Mouse (Mus musculus) CH12.LX (cell line): Measurements from ENCODE around the gene Orai1. TPM values are rescaled to one million over a fixed set of nuclear protein-coding genes. Genes with fewer than 3 reads are reported as not detected.

ENCODE experiments used
- DNase-seq: peaks from one replicate; pipeline ENCODE4 v3.0.0-alpha.2; 2013; ENCODE audit errors: extremely low read depth
- H3K27ac ChIP-seq: 2 replicates; pipeline ENCODE4 v1.5.1; 2012; ENCODE audit warnings: low read depth, mild to moderate bottlenecking, control low read depth, moderate library complexity; ENCODE audit not compliant: insufficient read depth
- H3K27me3 ChIP-seq: replicated peaks from 2 replicates; pipeline ENCODE3; 2012; ENCODE audit warnings: inconsistent platforms
- H3K36me3 ChIP-seq, 2 experiments: replicated peaks in 1 of 2; 2 replicates each; pipeline versions ENCODE3 to v1.6.1; 2012; ENCODE audit warnings: inconsistent platforms in 1 of 2, low read length in 1 of 2, mild to moderate bottlenecking in 1 of 2, mixed read lengths in 1 of 2, moderate library complexity in 1 of 2; ENCODE audit not compliant: control insufficient read depth in 1 of 2, insufficient read depth in 1 of 2
- H3K4me1 ChIP-seq, 2 experiments: 2 replicates each; pipeline ENCODE4 v1.6.1; 2012; ENCODE audit warnings: inconsistent platforms in 1 of 2, moderate library complexity in 1 of 2; ENCODE audit not compliant: insufficient read depth in 2 of 2, control insufficient read depth in 1 of 2
- H3K4me2 ChIP-seq: 2 replicates; pipeline ENCODE4 v1.6.1; 2012; ENCODE audit warnings: low read depth, mild to moderate bottlenecking, control low read depth; ENCODE audit not compliant: poor library complexity, insufficient read depth, severe bottlenecking
- H3K4me3 ChIP-seq, 3 experiments: fragments of 150-350 bp in 1 of 3; sonication (generic) in 1 of 3; replicated peaks in 1 of 3; 2 replicates each; pipeline versions ENCODE3 to v1.5.1; 2011 to 2012; ENCODE audit warnings: low read depth in 2 of 3, low read length in 2 of 3, mild to moderate bottlenecking in 2 of 3, moderate library complexity in 2 of 3, control low read depth in 1 of 3, improper control_type of control experiment in 1 of 3, inconsistent platforms in 1 of 3, mixed read lengths in 1 of 3; ENCODE audit not compliant: poor library complexity in 1 of 3
- H3K79me2 ChIP-seq: replicated peaks from 2 replicates; pipeline ENCODE4 v1.6.1; 2012; ENCODE audit warnings: mild to moderate bottlenecking, moderate library complexity; ENCODE audit not compliant: control insufficient read depth, poor library complexity, insufficient read depth, severe bottlenecking; ENCODE audit errors: extremely low read depth
- H3K9ac ChIP-seq: 2 replicates; pipeline ENCODE4 v1.6.1; 2012; ENCODE audit warnings: low read depth, mild to moderate bottlenecking, control low read depth, moderate library complexity; ENCODE audit not compliant: insufficient read depth
- H3K9me3 ChIP-seq: replicated peaks from 2 replicates; pipeline ENCODE3; 2012; ENCODE audit warnings: low read length, inconsistent platforms, mixed read lengths
- BHLHE40 ChIP-seq: IDR thresholded peaks from 2 replicates; pipeline ENCODE4 v1.6.1; 2011; ENCODE audit warnings: mild to moderate bottlenecking, low read depth, low read length, improper control_type of control experiment
- CHD1 ChIP-seq: IDR thresholded peaks from 2 replicates; pipeline ENCODE4 v1.6.1; 2012; ENCODE audit warnings: low read depth, low read length, improper control_type of control experiment, inconsistent platforms
- CHD2 ChIP-seq: IDR thresholded peaks from 2 replicates; pipeline ENCODE4 v1.6.1; 2011; ENCODE audit warnings: low read length, improper control_type of control experiment
- CTCF ChIP-seq, 2 experiments: IDR thresholded peaks in 1 of 2; conservative IDR thresholded peaks in 1 of 2; 2 replicates each; pipeline ENCODE4 v1.5.1; 2011 to 2012; ENCODE audit warnings: low read depth in 2 of 2, low read length in 2 of 2, improper control_type of control experiment in 1 of 2, inconsistent platforms in 1 of 2, mild to moderate bottlenecking in 1 of 2, moderate library complexity in 1 of 2
- E2F4 ChIP-seq: IDR thresholded peaks from 2 replicates; pipeline ENCODE4 v1.6.1; 2011; ENCODE audit warnings: low read depth, low read length, improper control_type of control experiment; ENCODE audit not compliant: insufficient replicate concordance
- ELF1 ChIP-seq: IDR thresholded peaks from 2 replicates; pipeline ENCODE4 v1.6.1; 2014; ENCODE audit warnings: low read depth, mild to moderate bottlenecking, inconsistent platforms, low read length, improper control_type of control experiment
- EP300 ChIP-seq: IDR thresholded peaks from 2 replicates; pipeline ENCODE4 v1.6.1; 2011; ENCODE audit warnings: low read length, improper control_type of control experiment
- ETS1 ChIP-seq: conservative IDR thresholded peaks from 2 replicates; pipeline ENCODE4 v1.6.1; 2012; ENCODE audit warnings: low read depth, mild to moderate bottlenecking, inconsistent platforms, low read length, improper control_type of control experiment, moderate library complexity
- GABPA ChIP-seq: IDR thresholded peaks from 2 replicates; pipeline ENCODE4 v1.6.1; 2012; ENCODE audit warnings: low read depth, low read length, improper control_type of control experiment, inconsistent platforms; ENCODE audit not compliant: insufficient replicate concordance
- HCFC1 ChIP-seq: IDR thresholded peaks from 2 replicates; pipeline ENCODE4 v1.6.1; 2012; ENCODE audit warnings: low read depth, mild to moderate bottlenecking, inconsistent platforms, low read length, improper control_type of control experiment
- IRF4 ChIP-seq: IDR thresholded peaks from 2 replicates; pipeline ENCODE4 v1.6.1; 2014; ENCODE audit warnings: low read depth, mild to moderate bottlenecking, inconsistent platforms, low read length, improper control_type of control experiment
- JUN ChIP-seq: IDR thresholded peaks from 2 replicates; pipeline ENCODE4 v1.6.1; 2011; ENCODE audit warnings: low read depth, mild to moderate bottlenecking, low read length, improper control_type of control experiment, moderate library complexity; ENCODE audit not compliant: insufficient read depth
- JUND ChIP-seq: conservative IDR thresholded peaks from 2 replicates; pipeline ENCODE4 v1.6.1; 2011; ENCODE audit warnings: low read depth, low read length, improper control_type of control experiment
- KAT2A ChIP-seq: IDR thresholded peaks from 2 replicates; pipeline ENCODE4 v1.6.1; 2012; ENCODE audit warnings: low read length, improper control_type of control experiment, inconsistent platforms; ENCODE audit not compliant: insufficient replicate concordance
- MAFK ChIP-seq: IDR thresholded peaks from 2 replicates; pipeline ENCODE4 v1.6.1; 2011; ENCODE audit warnings: low read length, improper control_type of control experiment; ENCODE audit not compliant: insufficient replicate concordance
- MAX ChIP-seq: IDR thresholded peaks from 2 replicates; pipeline ENCODE4 v1.6.1; 2011; ENCODE audit warnings: low read length, improper control_type of control experiment
- MAZ ChIP-seq: IDR thresholded peaks from 2 replicates; pipeline ENCODE4 v1.6.1; 2012; ENCODE audit warnings: low read depth, mild to moderate bottlenecking, inconsistent platforms, low read length, improper control_type of control experiment, moderate library complexity
- MEF2A ChIP-seq: IDR thresholded peaks from 2 replicates; pipeline ENCODE4 v1.6.1; 2014; ENCODE audit warnings: low read depth, mild to moderate bottlenecking, inconsistent platforms, low read length, improper control_type of control experiment, borderline replicate concordance
- MXI1 ChIP-seq: IDR thresholded peaks from 2 replicates; pipeline ENCODE4 v1.6.1; 2011; ENCODE audit warnings: mild to moderate bottlenecking, low read depth, low read length, improper control_type of control experiment
- MYC ChIP-seq: IDR thresholded peaks from 2 replicates; pipeline ENCODE4 v1.6.1; 2011; ENCODE audit warnings: low read depth, mild to moderate bottlenecking, improper control_type of control experiment, low read length
- NELFE ChIP-seq: IDR thresholded peaks from 2 replicates; pipeline ENCODE4 v1.6.1; 2011; ENCODE audit warnings: low read depth, low read length, improper control_type of control experiment
- NRF1 ChIP-seq: IDR thresholded peaks from 2 replicates; pipeline ENCODE4 v1.6.1; 2014; ENCODE audit warnings: low read depth, mild to moderate bottlenecking, inconsistent platforms, low read length, improper control_type of control experiment, moderate library complexity
- PAX5 ChIP-seq: IDR thresholded peaks from 2 replicates; pipeline ENCODE4 v1.6.1; 2012; ENCODE audit warnings: low read length, inconsistent platforms, mixed read lengths
- POLR2A ChIP-seq: IDR thresholded peaks from 2 replicates; pipeline ENCODE4 v1.6.1; 2011; ENCODE audit warnings: low read depth, mild to moderate bottlenecking, improper control_type of control experiment, low read length
- POLR2AphosphoS2 ChIP-seq: IDR thresholded peaks from 2 replicates; pipeline ENCODE4 v1.6.1; 2011; ENCODE audit warnings: low read depth, low read length, improper control_type of control experiment
- RAD21 ChIP-seq: IDR thresholded peaks from 2 replicates; pipeline ENCODE4 v1.6.1; 2011; ENCODE audit warnings: low read depth, mild to moderate bottlenecking, low read length, improper control_type of control experiment, moderate library complexity
- RCOR1 ChIP-seq: conservative IDR thresholded peaks from 2 replicates; pipeline ENCODE4 v1.6.1; 2012; ENCODE audit warnings: low read depth, mild to moderate bottlenecking, inconsistent platforms, low read length, improper control_type of control experiment
- SIN3A ChIP-seq: IDR thresholded peaks from 2 replicates; pipeline ENCODE4 v1.6.1; 2012; ENCODE audit warnings: low read length, improper control_type of control experiment, inconsistent platforms
- SMC3 ChIP-seq: IDR thresholded peaks from 2 replicates; pipeline ENCODE4 v1.6.1; 2011; ENCODE audit warnings: low read depth, low read length, improper control_type of control experiment
- TBP ChIP-seq: conservative IDR thresholded peaks from 2 replicates; pipeline ENCODE4 v1.6.1; 2011; ENCODE audit warnings: low read depth, low read length, improper control_type of control experiment
- TCF12 ChIP-seq: IDR thresholded peaks from 2 replicates; pipeline ENCODE4 v1.6.1; 2014; ENCODE audit warnings: low read depth, mild to moderate bottlenecking, inconsistent platforms, low read length, improper control_type of control experiment
- UBTF ChIP-seq: IDR thresholded peaks from 2 replicates; pipeline ENCODE4 v1.6.1; 2012; ENCODE audit warnings: low read depth, mild to moderate bottlenecking, inconsistent platforms, low read length, improper control_type of control experiment, moderate library complexity
- USF1 ChIP-seq: IDR thresholded peaks from 2 replicates; pipeline ENCODE4 v1.6.1; 2014; ENCODE audit warnings: low read depth, mild to moderate bottlenecking, inconsistent platforms, low read length, improper control_type of control experiment
- USF2 ChIP-seq: conservative IDR thresholded peaks from 2 replicates; pipeline ENCODE4 v1.6.1; 2011; ENCODE audit warnings: low read depth, low read length, improper control_type of control experiment
- ZC3H11A ChIP-seq: IDR thresholded peaks from 2 replicates; pipeline ENCODE4 v1.6.1; 2012; ENCODE audit warnings: low read depth, mild to moderate bottlenecking, inconsistent platforms, low read length, improper control_type of control experiment
- ZKSCAN1 ChIP-seq: IDR thresholded peaks from 2 replicates; pipeline ENCODE4 v1.6.1; 2012; ENCODE audit warnings: low read depth, inconsistent platforms, low read length, improper control_type of control experiment, borderline replicate concordance
- ZMIZ1 ChIP-seq: IDR thresholded peaks from 2 replicates; pipeline ENCODE4 v1.6.1; 2012; ENCODE audit warnings: low read depth, mild to moderate bottlenecking, inconsistent platforms, low read length, improper control_type of control experiment
- ZNF384 ChIP-seq: IDR thresholded peaks from 2 replicates; pipeline ENCODE4 v1.6.1; 2012; ENCODE audit warnings: low read depth, low read length, improper control_type of control experiment, inconsistent platforms
- dilution Hi-C: fragments of 300-500 bp; cut with MboI; formaldehyde crosslinking; loops from 2 replicates; pipeline ENCODE4 v1.14.3; 2020; ENCODE audit warnings: low sequenced_read_pairs; ENCODE audit not compliant: extremely low pct_unique_long_range_greater_than_20kb, extremely low pct_ligation_motif_present
- in situ Hi-C: fragments of 300-500 bp; cut with MboI; formaldehyde crosslinking; loops from 3 replicates; pipeline ENCODE4 v1.14.3; 2019; ENCODE audit warnings: low sequenced_read_pairs, low pct_ligation_motif_present, low pct_unique_long_range_greater_than_20kb, mixed read lengths
- polyA plus RNA-seq: library from polyadenylated mRNA; unstranded; fragments of >175 nt; gene quantifications from 2 replicates; pipeline ENCODE4 v1.2.1, GENCODE M21; 2012; ENCODE audit warnings: low read depth; ENCODE audit not compliant: insufficient read length
- total RNA-seq, 2 experiments: library from RNA; depleted of rRNA; stranded (reverse); fragments of 300-350 nt in 1 of 2; fragments of >200 nt in 1 of 2; gene quantifications; 2 replicates each; pipeline ENCODE4 v1.2.3; 2012 to 2014

Orai1 gene
- total and polyA plus RNA-seq, 3 experiments, result 17.4 to 27.7 (median 17.8) TPM

DNA sequence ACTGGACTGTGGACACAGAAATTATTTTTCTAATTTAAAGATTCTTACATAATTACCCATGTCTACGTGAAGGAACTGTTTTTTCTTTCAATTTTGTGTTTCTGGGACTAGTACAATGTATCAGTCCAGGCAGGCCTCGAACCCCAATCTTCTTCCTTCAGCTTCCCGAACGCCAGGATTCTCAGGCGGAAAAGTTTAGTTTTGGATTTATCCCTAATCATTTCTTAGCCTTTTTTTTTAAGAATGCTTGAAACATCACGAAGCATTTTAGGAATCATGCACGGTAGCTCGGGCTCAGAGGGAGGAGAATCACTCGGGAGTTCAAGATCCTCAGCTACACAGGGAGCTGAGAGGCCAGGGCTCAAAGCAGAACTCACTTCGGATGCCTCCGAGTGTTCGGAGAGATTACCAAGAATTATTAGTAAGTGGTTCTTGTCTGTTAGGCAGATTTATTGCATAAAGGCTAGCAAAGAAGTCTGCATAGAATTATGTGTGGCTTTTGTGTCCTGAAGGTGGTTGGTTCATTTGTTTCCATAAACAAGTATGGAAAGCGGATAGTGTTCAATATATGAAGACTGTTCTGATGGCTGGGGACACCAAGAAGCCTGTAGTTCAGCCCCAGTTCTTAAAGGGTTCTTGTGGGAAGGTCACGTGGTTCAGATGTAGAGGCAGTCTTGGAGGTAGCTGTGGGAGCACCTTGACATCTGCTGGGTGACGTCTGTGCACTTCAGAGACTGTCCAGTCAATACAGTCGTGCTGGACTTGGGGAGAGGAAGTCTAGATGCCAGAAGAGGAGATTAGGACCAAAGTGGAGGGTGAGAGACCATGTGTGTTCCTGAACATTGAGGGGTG is 43.6 kb downstream of the Orai1 start:
- Histone ChIP-seq H3K9me3 (no peaks in the 10 kb centered on the region), H3K4me1 (peaks cover 3 to 13% of the 10 kb centered on the region in 2 experiments), H3K27me3 (no peaks in the 10 kb centered on the region), H3K79me2 (no peaks in the 10 kb centered on the region), H3K4me2 (peak overlapping the region; percentile 30; the same call in 1 of the 2 replicates), H3K36me3 (no peaks in the 10 kb centered on the region), H3K9ac (peak overlapping the region; percentile 72), H3K4me3 (peak overlapping the region; percentile 15 to 58 (median 48)), H3K27ac (no peak overlapping the region)
- TF ChIP-seq HCFC1 (no peak), BHLHE40 (peak; percentile 64), EP300 (no peak), MAFK (0 out of 2 replicates have a peak, but pooled peaks have one; percentile 7), PAX5 (no peak), ELF1 (no peak), CHD2 (no peak), POLR2A (no peak), MAZ (no peak), TCF12 (peak; percentile 31; the same call in 1 of the 2 replicates), RCOR1 (no peak), KAT2A (no peak), TBP (no peak), NRF1 (no peak), ZKSCAN1 (no peak), RAD21 (no peak), POLR2AphosphoS2 (no peak), SIN3A (peak; percentile 15; the same call in 1 of the 2 replicates), CTCF (conservative IDR thresholded peaks at IDR 0.05 in 1 of 2, IDR thresholded peaks at IDR 0.05 in 1 of 2; ENCODE audit: low read depth in 2 of 2, low read length in 2 of 2) (no peak), ZMIZ1 (no peak), USF1 (peak; percentile 78), ZC3H11A (no peak), MEF2A (no peak), UBTF (no peak), MXI1 (no peak; the same call in 1 of the 2 replicates), SMC3 (no peak), MAX (peak; percentile 86), USF2 (peak; percentile 77), ZNF384 (no peak), E2F4 (0 out of 2 replicates have a peak, but pooled peaks have one; percentile 5), MYC (0 out of 2 replicates have a peak, but pooled peaks have one; percentile 25), IRF4 (no peak), CHD1 (peak; percentile 42; the same call in 1 of the 2 replicates), NELFE (no peak), ETS1 (0 out of 2 replicates have a peak, but pooled peaks have one; percentile 14), JUND (no peak), JUN (no peak), GABPA (no peak)
- no peak for DNase-seq
- in situ Hi-C loops, result no loop called here
- dilution Hi-C loops, result no loop called here
